ENCODE assay signal across 8 mouse cellular contexts in the genomic region with DNA sequence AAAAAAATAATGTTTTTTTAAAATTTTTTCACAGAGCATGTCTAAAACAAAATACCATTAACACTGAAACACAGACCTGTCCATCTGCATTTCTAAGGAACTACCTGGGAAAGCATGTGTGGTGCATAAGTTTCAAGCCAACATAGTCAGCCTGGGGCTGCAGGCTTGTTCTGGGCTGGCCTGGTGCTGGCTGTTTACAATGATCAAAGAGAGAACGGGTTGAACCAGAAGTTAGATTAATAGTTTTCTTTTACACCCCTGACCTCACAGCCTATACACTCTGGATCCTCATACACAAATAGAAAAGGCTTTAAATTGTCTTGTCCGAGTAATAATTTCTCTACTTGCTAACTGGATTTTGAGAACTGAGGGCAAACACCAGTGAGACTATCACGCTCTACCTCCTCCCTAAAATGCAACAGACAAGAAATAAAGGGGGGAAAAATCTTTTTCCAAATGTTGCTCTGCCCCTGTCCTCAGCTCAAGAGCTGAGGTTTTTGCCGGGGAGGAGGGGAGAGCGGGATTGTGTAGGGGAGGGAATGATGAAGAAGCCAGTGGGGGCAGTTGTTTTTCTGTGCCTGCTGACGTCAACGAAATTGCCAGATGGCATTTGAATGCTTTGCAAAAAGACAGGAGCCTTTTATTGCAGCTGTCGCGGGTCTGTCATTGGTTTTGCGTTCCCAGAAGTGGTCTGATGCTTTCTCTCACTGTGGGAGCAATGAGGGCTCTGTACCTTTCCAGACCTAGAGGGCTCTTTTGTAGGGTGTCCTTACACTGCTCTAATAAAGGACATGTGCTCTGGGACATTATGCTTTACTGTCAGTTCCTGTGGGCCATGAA.
DNase-seq lines count a peak whose midpoint lies in the region; ATAC-seq and TF ChIP-seq lines count a peak whose summit lies in the region.

No protein-coding gene starts in this region.

- in situ Hi-C loops in CH12.LX (cut with MboI; ENCODE audit: low pct_ligation_motif_present, low pct_unique_long_range_greater_than_20kb, low sequenced_read_pairs): loop anchor here (25.0 kb wide), 2 partner anchors 97 to 972 kb away; no protein-coding TSS in a partner anchor

- H3K36me3 ChIP-seq in CH12.LX (replicated peaks in 1 of 2; ENCODE audit: control insufficient read depth in 1 of 2, insufficient read depth in 1 of 2, low read length in 1 of 2): no peaks in the 10 kb centered on the region
- H3K36me3 ChIP-seq in neural tube, embryonic 13.5 days: no peaks in the 10 kb centered on the region
- H3K36me3 ChIP-seq in liver, embryonic 12.5 days: no peaks in the 10 kb centered on the region

- peaks cover 0 to 10% of the 10 kb centered on the region in 2 experiments; a peak in 2 of 4 replicates for H3K4me1 ChIP-seq in CH12.LX (ENCODE audit: control insufficient read depth in 1 of 2, insufficient read depth in 2 of 2)
- H3K4me1 ChIP-seq in neural tube, embryonic 13.5 days (replicated peaks): peaks cover 16% of the 10 kb centered on the region
- H3K4me1 ChIP-seq in liver, embryonic 12.5 days: no peaks in the 10 kb centered on the region

- peak; percentile 83 for ATAC-seq in neural tube, embryonic 13.5 days (ENCODE audit: low read depth)
- ATAC-seq in liver, embryonic 12.5 days: no peak

- no peak for TF ChIP-seq RAD21 in CH12.LX (IDR thresholded peaks at IDR 0.05; ENCODE audit: low read depth, low read length)

- 18% methylated on average over 10 of the region's 10 CpGs for WGBS in neural tube, embryonic 13.5 days
- WGBS in liver, embryonic 12.5 days (ENCODE audit: insufficient replicate concordance): 52% methylated on average over 10 of the region's 10 CpGs

- H3K4me2 ChIP-seq in CH12.LX (ENCODE audit: insufficient read depth, low read depth, poor library complexity, severe bottlenecking): no peak overlapping the region
- peak overlapping the region; percentile 28 for H3K4me2 ChIP-seq in neural tube, embryonic 13.5 days
- no peak overlapping the region for H3K4me2 ChIP-seq in liver, embryonic 12.5 days

- H3K79me2 ChIP-seq in CH12.LX (replicated peaks; ENCODE audit: control insufficient read depth, extremely low read depth, insufficient read depth, poor library complexity, severe bottlenecking): no peaks in the 10 kb centered on the region

- H3K4me3 ChIP-seq in CH12.LX (replicated peaks in 1 of 3; ENCODE audit: low read depth in 2 of 3, low read length in 2 of 3, poor library complexity in 1 of 3): no peak overlapping the region
- no peak overlapping the region for H3K4me3 ChIP-seq in neural tube, embryonic 13.5 days
- H3K4me3 ChIP-seq in liver, embryonic 12.5 days: no peak overlapping the region

- peaks cover 24% of the 10 kb centered on the region for H3K9me3 ChIP-seq in CH12.LX (replicated peaks; ENCODE audit: low read length)
- no peaks in the 10 kb centered on the region for H3K9me3 ChIP-seq in neural tube, embryonic 13.5 days
- no peaks in the 10 kb centered on the region for H3K9me3 ChIP-seq in liver, embryonic 12.5 days (replicated peaks)

- dilution Hi-C loops in CH12.LX (cut with MboI; ENCODE audit: extremely low pct_ligation_motif_present, extremely low pct_unique_long_range_greater_than_20kb, low sequenced_read_pairs): no loop called here

- no peak overlapping the region for H3K9ac ChIP-seq in CH12.LX (ENCODE audit: insufficient read depth, low read depth)
- peak overlapping the region; percentile 26; the same call in 1 of the 2 replicates for H3K9ac ChIP-seq in neural tube, embryonic 13.5 days
- H3K9ac ChIP-seq in liver, embryonic 12.5 days: no peak overlapping the region

- DNase-seq in adrenal gland, adult (ENCODE audit: inconsistent age in 2 of 2, low spot score in 1 of 2): peak; percentile 33 to 50
- DNase-seq in adrenal gland, postnatal 25 days: no peak
- peak; percentile 40 for DNase-seq in CH12.LX (ENCODE audit: extremely low read depth)
- DNase-seq in forelimb bud, embryonic 11.5 days (ENCODE audit: low read depth, low spot score): peak; percentile 59
- DNase-seq in left cerebral cortex, adult 11 months (ENCODE audit: low spot score): peak; percentile 13
- no peak for DNase-seq in B cell, adult 2 months

- TF ChIP-seq POLR2A in CH12.LX (IDR thresholded peaks at IDR 0.05; ENCODE audit: low read depth, low read length): no peak

- H3K27ac ChIP-seq in CH12.LX (ENCODE audit: insufficient read depth, low read depth): no peak overlapping the region
- H3K27ac ChIP-seq in neural tube, embryonic 13.5 days (replicated peaks): peak overlapping the region; percentile 79
- no peak overlapping the region for H3K27ac ChIP-seq in liver, embryonic 12.5 days

- no peaks in the 10 kb centered on the region for H3K27me3 ChIP-seq in CH12.LX (replicated peaks)
- no peaks in the 10 kb centered on the region for H3K27me3 ChIP-seq in neural tube, embryonic 13.5 days
- H3K27me3 ChIP-seq in liver, embryonic 12.5 days (replicated peaks): no peaks in the 10 kb centered on the region

- no peak for TF ChIP-seq CTCF in CH12.LX (conservative IDR thresholded peaks at IDR 0.05 in 1 of 2, IDR thresholded peaks at IDR 0.05 in 1 of 2; ENCODE audit: low read depth in 2 of 2, low read length in 2 of 2)

- TF ChIP-seq EP300 in CH12.LX (IDR thresholded peaks at IDR 0.05; ENCODE audit: low read length): no peak

TF ChIP-seq in CH12.LX, 34 proteins besides CTCF, POLR2A, EP300 and RAD21:
- TF ChIP-seq ETS1 (conservative IDR thresholded peaks at IDR 0.05; ENCODE audit: low read depth, low read length) (peak; percentile 37; the same call in 1 of the 2 replicates), CHD2 (IDR thresholded peaks at IDR 0.05; ENCODE audit: low read length) (0 out of 2 replicates have a peak, but pooled peaks have one; percentile 19), TCF12 (IDR thresholded peaks at IDR 0.05; ENCODE audit: low read depth, low read length) (peak; percentile 40; the same call in 1 of the 2 replicates), MXI1 (IDR thresholded peaks at IDR 0.05; ENCODE audit: low read depth, low read length) (no peak), MAFK (IDR thresholded peaks at IDR 0.05; ENCODE audit: insufficient replicate concordance, low read length) (peak; percentile 30; the same call in 1 of the 2 replicates), ZKSCAN1 (IDR thresholded peaks at IDR 0.05; ENCODE audit: borderline replicate concordance, low read depth, low read length) (no peak), JUND (conservative IDR thresholded peaks at IDR 0.05; ENCODE audit: low read depth, low read length) (no peak), NRF1 (IDR thresholded peaks at IDR 0.05; ENCODE audit: low read depth, low read length) (no peak), MEF2A (IDR thresholded peaks at IDR 0.05; ENCODE audit: borderline replicate concordance, low read depth, low read length) (no peak), MYC (IDR thresholded peaks at IDR 0.05; ENCODE audit: low read depth, low read length) (no peak), KAT2A (IDR thresholded peaks at IDR 0.05; ENCODE audit: insufficient replicate concordance, low read length) (no peak)

Comparison
In these comparisons a context has a peak if more than half of its experiments do, and no peak if none do; other contexts are left out.
1. DNase-seq: peak in adrenal gland, adult (2 of 2), CH12.LX (single experiment), forelimb bud, embryonic 11.5 days (single experiment) and left cerebral cortex, adult 11 months (single experiment); none in adrenal gland, postnatal 25 days (single experiment) and B cell, adult 2 months (0 of 2).